Mouse (Mus musculus): ENCODE data around the gene Mrpl39. TPM values are rescaled to one million over a fixed set of nuclear protein-coding genes. Genes with fewer than 3 reads are reported as not detected.
A peak's percentile ranks its signal among the peaks of the same experiment; 100 is the strongest.

Gene Mrpl39
- polyA plus RNA-seq (2014; fragmentation: Nextera tagmentation; extraction: Ambion mirVana) = 43.0 and 44.0 TPM in 2 replicates

GRCm38 (mm10) chr16:84735166-84736105, at the start of gene Mrpl39:
Gene Mrpl39 (minus strand): TSS chr16:84735742.
- peak within 1 kb of the TSS; percentile 80 for H3K27ac ChIP-seq (replicated peaks; ENCODE audit: low read depth, low read length)
- H3K4me3 ChIP-seq (ENCODE audit: low read depth, low read length) = peak within 1 kb of the TSS; percentile 72
- H3K9me3 ChIP-seq (ENCODE audit: control insufficient read depth, low read length) = no peaks in the 10 kb centered on the region
- peaks cover 5% of the 10 kb centered on the region for H3K4me1 ChIP-seq (ENCODE audit: control insufficient read depth, insufficient read depth, low read length)
- ATAC-seq (ENCODE audit: low read depth) (peak; percentile 99), DNase-seq (ENCODE audit: low spot score) (peak; percentile 96)
- peak within 1 kb of the TSS; percentile 80 for H3K9ac ChIP-seq (ENCODE audit: low read depth, low read length)
- no peaks in the 10 kb centered on the region for H3K27me3 ChIP-seq (replicated peaks; ENCODE audit: control insufficient read depth, insufficient read depth, low read length)
- H3K4me2 ChIP-seq (ENCODE audit: low read depth, low read length) = peak within 1 kb of the TSS; percentile 74
- peaks cover 18% of the 10 kb centered on the region for H3K36me3 ChIP-seq (ENCODE audit: control insufficient read depth, insufficient read depth, low read length)
- under 1% methylated on average over 50 of the region's 66 CpGs for WGBS

- DNase-seq (ENCODE audit: low spot score) = no peak
- 25% methylated on average over 7 of the region's 7 CpGs for WGBS
- Histone ChIP-seq H3K27ac (replicated peaks; ENCODE audit: low read depth, low read length) (no peak overlapping the region), H3K9ac (ENCODE audit: low read depth, low read length) (no peak overlapping the region), H3K9me3 (ENCODE audit: control insufficient read depth, low read length) (no peaks in the 10 kb centered on the region), H3K4me1 (ENCODE audit: control insufficient read depth, insufficient read depth, low read length) (no peaks in the 10 kb centered on the region), H3K27me3 (replicated peaks; ENCODE audit: control insufficient read depth, insufficient read depth, low read length) (no peaks in the 10 kb centered on the region), H3K36me3 (ENCODE audit: control insufficient read depth, insufficient read depth, low read length) (no peaks in the 10 kb centered on the region), H3K4me2 (ENCODE audit: low read depth, low read length) (no peak overlapping the region), H3K4me3 (ENCODE audit: low read depth, low read length) (no peak overlapping the region)
- no peak for ATAC-seq (ENCODE audit: low read depth)
Measured at GRCm38 (mm10) chr16:84784966-84785365, 49.4 kb upstream of the Mrpl39 start.

GRCm38 (mm10) chr16:84783279-84783678, 47.7 kb upstream of the Mrpl39 start:
- Histone ChIP-seq H3K4me1 (ENCODE audit: control insufficient read depth, insufficient read depth, low read length) (no peaks in the 10 kb centered on the region), H3K36me3 (ENCODE audit: control insufficient read depth, insufficient read depth, low read length) (no peaks in the 10 kb centered on the region), H3K27me3 (replicated peaks; ENCODE audit: control insufficient read depth, insufficient read depth, low read length) (no peaks in the 10 kb centered on the region), H3K27ac (replicated peaks; ENCODE audit: low read depth, low read length) (no peak overlapping the region), H3K9me3 (ENCODE audit: control insufficient read depth, low read length) (no peaks in the 10 kb centered on the region), H3K4me3 (ENCODE audit: low read depth, low read length) (no peak overlapping the region), H3K4me2 (ENCODE audit: low read depth, low read length) (no peak overlapping the region), H3K9ac (ENCODE audit: low read depth, low read length) (no peak overlapping the region)
- ATAC-seq (ENCODE audit: low read depth) (no peak), DNase-seq (ENCODE audit: low spot score) (peak; percentile 36)
- whole genome bisulfite sequencing = 51% methylated on average over 2 of the region's 2 CpGs

- Histone ChIP-seq H3K4me1 (ENCODE audit: control insufficient read depth, insufficient read depth, low read length) (0 out of 2 replicates have a peak, but pooled peaks cover 3% of the 10 kb centered on the region), H3K27ac (replicated peaks; ENCODE audit: low read depth, low read length) (no peak overlapping the region), H3K9ac (ENCODE audit: low read depth, low read length) (no peak overlapping the region), H3K27me3 (replicated peaks; ENCODE audit: control insufficient read depth, insufficient read depth, low read length) (0 out of 2 replicates have a peak, but pooled peaks cover 4% of the 10 kb centered on the region), H3K9me3 (ENCODE audit: control insufficient read depth, low read length) (no peaks in the 10 kb centered on the region), H3K4me3 (ENCODE audit: low read depth, low read length) (no peak overlapping the region), H3K4me2 (ENCODE audit: low read depth, low read length) (no peak overlapping the region), H3K36me3 (ENCODE audit: control insufficient read depth, insufficient read depth, low read length) (no peaks in the 10 kb centered on the region)
- ATAC-seq (ENCODE audit: low read depth) (no peak), DNase-seq (ENCODE audit: low spot score) (no peak)
- WGBS = 85% methylated on average over 5 of the region's 5 CpGs
Measured at GRCm38 (mm10) chr16:84779718-84780117, 44.2 kb upstream of the Mrpl39 start.

- Histone ChIP-seq H3K4me2 (ENCODE audit: low read depth, low read length) (no peak overlapping the region), H3K4me1 (ENCODE audit: control insufficient read depth, insufficient read depth, low read length) (0 out of 2 replicates have a peak, but pooled peaks cover 4% of the 10 kb centered on the region), H3K27me3 (replicated peaks; ENCODE audit: control insufficient read depth, insufficient read depth, low read length) (0 out of 2 replicates have a peak, but pooled peaks cover 7% of the 10 kb centered on the region), H3K4me3 (ENCODE audit: low read depth, low read length) (no peak overlapping the region), H3K27ac (replicated peaks; ENCODE audit: low read depth, low read length) (no peak overlapping the region), H3K9ac (ENCODE audit: low read depth, low read length) (no peak overlapping the region), H3K9me3 (ENCODE audit: control insufficient read depth, low read length) (no peaks in the 10 kb centered on the region), H3K36me3 (ENCODE audit: control insufficient read depth, insufficient read depth, low read length) (no peaks in the 10 kb centered on the region)
- no peak for DNase-seq (ENCODE audit: low spot score)
- WGBS = 79% methylated on average over 6 of the region's 6 CpGs
- no peak for ATAC-seq (ENCODE audit: low read depth)
Measured at GRCm38 (mm10) chr16:84778861-84779630, 43.5 kb upstream of the Mrpl39 start.

GRCm38 (mm10) chr16:84778431-84778830, 42.9 kb upstream of the Mrpl39 start:
- Histone ChIP-seq H3K4me2 (ENCODE audit: low read depth, low read length) (no peak overlapping the region), H3K36me3 (ENCODE audit: control insufficient read depth, insufficient read depth, low read length) (no peaks in the 10 kb centered on the region), H3K9ac (ENCODE audit: low read depth, low read length) (no peak overlapping the region), H3K4me3 (ENCODE audit: low read depth, low read length) (no peak overlapping the region), H3K27ac (replicated peaks; ENCODE audit: low read depth, low read length) (no peak overlapping the region), H3K9me3 (ENCODE audit: control insufficient read depth, low read length) (no peaks in the 10 kb centered on the region), H3K4me1 (ENCODE audit: control insufficient read depth, insufficient read depth, low read length) (0 out of 2 replicates have a peak, but pooled peaks cover 4% of the 10 kb centered on the region), H3K27me3 (replicated peaks; ENCODE audit: control insufficient read depth, insufficient read depth, low read length) (0 out of 2 replicates have a peak, but pooled peaks cover 7% of the 10 kb centered on the region)
- ATAC-seq (ENCODE audit: low read depth) (no peak), DNase-seq (ENCODE audit: low spot score) (no peak)
- WGBS = 66% methylated on average over 6 of the region's 6 CpGs

- 0 out of 2 replicates have a peak, but pooled peaks cover 4% of the 10 kb centered on the region for H3K4me1 ChIP-seq (ENCODE audit: control insufficient read depth, insufficient read depth, low read length)
- 56% methylated on average over 7 of the region's 7 CpGs for WGBS
- no peak for ATAC-seq (ENCODE audit: low read depth)
Measured at GRCm38 (mm10) chr16:84776089-84776784, 40.7 kb upstream of the Mrpl39 start.

GRCm38 (mm10) chr16:84775356-84775755, 39.8 kb upstream of the Mrpl39 start:
- peak overlapping the region; percentile 93 for H3K4me2 ChIP-seq (ENCODE audit: low read depth, low read length)
- no peaks in the 10 kb centered on the region for H3K36me3 ChIP-seq (ENCODE audit: control insufficient read depth, insufficient read depth, low read length)
- H3K9ac ChIP-seq (ENCODE audit: low read depth, low read length) = peak overlapping the region; percentile 70; the same call in 1 of the 2 replicates
- H3K9me3 ChIP-seq (ENCODE audit: control insufficient read depth, low read length) = no peaks in the 10 kb centered on the region
- 31% methylated on average over 11 of the region's 11 CpGs for WGBS
- H3K27me3 ChIP-seq (replicated peaks; ENCODE audit: control insufficient read depth, insufficient read depth, low read length) = 0 out of 2 replicates have a peak, but pooled peaks cover 11% of the 10 kb centered on the region
- peak overlapping the region; percentile 66 for H3K4me3 ChIP-seq (ENCODE audit: low read depth, low read length)
- H3K4me1 ChIP-seq (ENCODE audit: control insufficient read depth, insufficient read depth, low read length) = 0 out of 2 replicates have a peak, but pooled peaks cover 4% of the 10 kb centered on the region
- no peak for ATAC-seq (ENCODE audit: low read depth)
- DNase-seq (ENCODE audit: low spot score) = no peak
- no peak overlapping the region for H3K27ac ChIP-seq (replicated peaks; ENCODE audit: low read depth, low read length)

More at GRCm38 (mm10) chr16:84776089-84776784, 40.7 kb upstream of the Mrpl39 start:
- H3K4me3 ChIP-seq (ENCODE audit: low read depth, low read length) = no peak overlapping the region
- no peak overlapping the region for H3K27ac ChIP-seq (replicated peaks; ENCODE audit: low read depth, low read length)
- H3K9ac ChIP-seq (ENCODE audit: low read depth, low read length) = no peak overlapping the region
- peak overlapping the region; percentile 93; the same call in 1 of the 2 replicates for H3K4me2 ChIP-seq (ENCODE audit: low read depth, low read length)
- H3K36me3 ChIP-seq (ENCODE audit: control insufficient read depth, insufficient read depth, low read length) = no peaks in the 10 kb centered on the region
- no peak for DNase-seq (ENCODE audit: low spot score)
- H3K27me3 ChIP-seq (replicated peaks; ENCODE audit: control insufficient read depth, insufficient read depth, low read length) = 0 out of 2 replicates have a peak, but pooled peaks cover 11% of the 10 kb centered on the region
- H3K9me3 ChIP-seq (ENCODE audit: control insufficient read depth, low read length) = no peaks in the 10 kb centered on the region

Data from embryonic facial prominence, embryonic 14.5 days (tissue).